In genomic region chr5:24126967-24127366, GRCm38 (mm10) we compare ENCODE assay signal across 25 mouse cellular contexts. TPM values are rescaled to one million over a fixed set of nuclear protein-coding genes. Genes with fewer than 3 reads are reported as not detected.
DNase-seq lines count a peak whose midpoint lies in the region; ATAC-seq lines count a peak whose summit lies in the region.
"Had no signal": no experiment of that assay in that cellular context is flagged by ENCODE, and none has a peak within 500 bp of the region (broad histone marks: within the 10 kb centered on the region; RNA-seq: fewer than 3 reads in every experiment).

No protein-coding gene starts in this region.

- intact Hi-C loops in left cerebral cortex, postnatal 25 days (cut with DNase I): no loop called here

- peak; percentile 45 to 51 for DNase-seq in heart, adult 18-20 months
- no peak for DNase-seq in heart, adult 11 months
- DNase-seq in layer of hippocampus, adult 11-12 months (ENCODE audit: low spot score): no peak
- DNase-seq in left cerebral cortex, postnatal 25 days (ENCODE audit: low spot score in 2 of 2): no peak
- DNase-seq: adrenal gland, postnatal 25 days; cerebellum, adult 11-12 months; cerebellum, adult 9-11 months; embryo, embryonic 11 days; kidney, adult 2 months; layer of hippocampus, adult 9-11 months; liver; lung, embryonic 14.5 days; lung, postnatal 14 days; midbrain, embryonic 14.5 days; spleen, adult 18-20 months; thymus, adult 18-20 months; thymus, postnatal 25 days had no signal

- H3K9me3 ChIP-seq in heart, embryonic 11.5 days (replicated peaks; ENCODE audit: control insufficient read depth, low read length): no peaks in the 10 kb centered on the region
- H3K9me3 ChIP-seq in heart, embryonic 16.5 days (replicated peaks; ENCODE audit: control insufficient read depth, low read length): no peaks in the 10 kb centered on the region
- H3K9me3 ChIP-seq: embryonic facial prominence, embryonic 12.5 days had no signal

- H3K27ac ChIP-seq in heart, embryonic 11.5 days (ENCODE audit: low read depth, low read length): peak overlapping the region; percentile 81
- peak overlapping the region; percentile 97 for H3K27ac ChIP-seq in heart, embryonic 16.5 days (ENCODE audit: low read length)
- H3K27ac ChIP-seq: embryonic facial prominence, embryonic 12.5 days; kidney, postnatal 0 days; liver, embryonic 14.5 days had no signal

- no peak overlapping the region for H3K4me3 ChIP-seq in heart, embryonic 11.5 days (ENCODE audit: low read depth, low read length)
- no peak overlapping the region for H3K4me3 ChIP-seq in heart, embryonic 16.5 days (ENCODE audit: low read length)
- H3K4me3 ChIP-seq: embryonic facial prominence, embryonic 12.5 days had no signal

- no peaks in the 10 kb centered on the region for H3K27me3 ChIP-seq in heart, embryonic 11.5 days (ENCODE audit: control insufficient read depth, insufficient read depth, low read length)
- no peaks in the 10 kb centered on the region for H3K27me3 ChIP-seq in heart, embryonic 16.5 days (ENCODE audit: control insufficient read depth, insufficient read depth, low read length)
- H3K27me3 ChIP-seq: embryonic facial prominence, embryonic 12.5 days had no signal

- no peak overlapping the region; the same call in 1 of the 2 replicates for H3K9ac ChIP-seq in heart, embryonic 11.5 days (ENCODE audit: low read depth, low read length)
- H3K9ac ChIP-seq in heart, embryonic 16.5 days (ENCODE audit: low read length): peak overlapping the region; percentile 33; the same call in 1 of the 2 replicates
- H3K9ac ChIP-seq: embryonic facial prominence, embryonic 12.5 days; liver, embryonic 14.5 days; lung, embryonic 14.5 days had no signal

- WGBS in heart, embryonic 11.5 days (ENCODE audit: insufficient replicate concordance): 42% methylated on average over 4 of the region's 4 CpGs
- 34% methylated on average over 4 of the region's 4 CpGs for WGBS in heart, embryonic 16.5 days

- H3K36me3 ChIP-seq in heart, embryonic 11.5 days (ENCODE audit: control insufficient read depth, insufficient read depth, low read length): no peaks in the 10 kb centered on the region
- no peaks in the 10 kb centered on the region for H3K36me3 ChIP-seq in heart, embryonic 16.5 days (ENCODE audit: control insufficient read depth, insufficient read depth)
- H3K36me3 ChIP-seq: embryonic facial prominence, embryonic 12.5 days had no signal

- H3K4me2 ChIP-seq in heart, embryonic 11.5 days: no peak overlapping the region
- peak overlapping the region; percentile 28; the same call in 1 of the 2 replicates for H3K4me2 ChIP-seq in heart, embryonic 16.5 days (ENCODE audit: low read depth, low read length)
- H3K4me2 ChIP-seq: embryonic facial prominence, embryonic 12.5 days; lung, embryonic 14.5 days had no signal

- 0 out of 2 replicates have a peak, but pooled peaks cover 3% of the 10 kb centered on the region for H3K4me1 ChIP-seq in heart, embryonic 11.5 days (ENCODE audit: control insufficient read depth, insufficient read depth, low read length)
- H3K4me1 ChIP-seq in heart, embryonic 16.5 days (ENCODE audit: control insufficient read depth, insufficient read depth, low read length): peaks cover 12% of the 10 kb centered on the region

- no peak for ATAC-seq in heart, embryonic 11.5 days (replicated peaks; ENCODE audit: insufficient number of reproducible peaks, low FRiP score, low TSS enrichment)
- ATAC-seq in heart, embryonic 16.5 days (replicated peaks; ENCODE audit: extremely low read depth, insufficient read depth, low FRiP score): 0 out of 2 replicates have a peak, but pooled peaks have one; percentile 67
- ATAC-seq in CD4-positive, CD25-positive, alpha-beta regulatory T cell, adult 4 months: no peak
- ATAC-seq: forebrain, embryonic 14.5 days; hindbrain, embryonic 16.5 days had no signal

RNA-seq across cellular contexts. Expression of gene Klhl7, which starts 26.6 kb away (rescaled TPM):
- 10 to 100 TPM; 44.6 to 46.4 TPM for total RNA-seq in heart, adult 18-20 months (2021)
- 39.0 and 50.4 TPM in 2 replicates for polyA plus RNA-seq in heart, embryonic 11.5 days (2014; fragmentation: Nextera tagmentation; extraction: Ambion mirVana)
- 43.8 and 49.2 TPM in 2 replicates for polyA plus RNA-seq in heart, embryonic 16.5 days (2015; fragmentation: Nextera tagmentation; extraction: Ambion mirVana)
- 10 to 100 TPM; 89.5 to 98.3 TPM for total RNA-seq in left cerebral cortex, postnatal 25 days (2021)
- 10 to 100 TPM; 11.9 to 12.8 TPM for polyA plus RNA-seq in CD4-positive, CD25-positive, alpha-beta regulatory T cell, adult 4 months (2017; shearing (Covaris generic))

RNA-seq across cellular contexts. Expression of gene Nupl2, which starts 37.8 kb away (rescaled TPM):
- 1 to 10 TPM; 6.9 to 7.0 TPM for total RNA-seq in heart, adult 18-20 months (2021)
- polyA plus RNA-seq in heart, embryonic 11.5 days (2014; fragmentation: Nextera tagmentation; extraction: Ambion mirVana): 14.2 and 14.6 TPM in 2 replicates
- polyA plus RNA-seq in heart, embryonic 16.5 days (2015; fragmentation: Nextera tagmentation; extraction: Ambion mirVana): 11.5 and 13.2 TPM in 2 replicates
- 10 to 100 TPM; 11.1 to 13.1 TPM for total RNA-seq in left cerebral cortex, postnatal 25 days (2021)
- 1 to 10 TPM; 3.8 to 7.1 TPM for polyA plus RNA-seq in CD4-positive, CD25-positive, alpha-beta regulatory T cell, adult 4 months (2017; shearing (Covaris generic))

Comparison
In these comparisons a context has a peak if more than half of its experiments do, and no peak if none do; other contexts are left out.
1. DNase-seq: peak in heart, adult 18-20 months (2 of 2); none in heart, adult 11 months (single experiment), layer of hippocampus, adult 11-12 months (single experiment) and left cerebral cortex, postnatal 25 days (0 of 2).